Mouse (Mus musculus): ENCODE data around the gene Ripk4.
A peak's percentile ranks its signal among the peaks of the same experiment; 100 is the strongest.

DNA sequence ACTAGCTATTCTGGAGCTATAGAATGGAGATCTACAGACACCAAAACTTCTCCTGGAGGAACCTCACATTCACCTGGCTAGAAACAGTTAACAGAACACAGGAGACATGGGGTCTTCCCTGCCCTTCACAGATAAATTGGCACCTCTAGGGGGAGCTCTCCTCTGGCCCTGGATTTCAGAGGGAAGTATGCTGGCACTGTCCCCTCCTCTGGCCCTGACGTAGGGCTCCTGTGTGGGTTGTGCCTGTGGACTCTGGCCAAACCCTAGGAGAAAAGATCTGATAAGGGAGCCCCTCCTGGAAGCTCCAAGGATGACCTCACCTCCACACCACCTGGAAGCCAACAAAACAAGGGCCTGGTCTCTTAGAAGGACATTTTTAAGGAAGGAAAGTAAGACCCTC lies 65.8 kb downstream of the Ripk4 start:
- TF ChIP-seq EP300 (IDR thresholded peaks at IDR 0.05; ENCODE audit: low read depth) (no peak), CTCF (IDR thresholded peaks at IDR 0.05; ENCODE audit: low read depth) (peak; percentile 65)
